Mouse (Mus musculus): ENCODE measurements at regions not wholly inside any gene's neighbourhood (a gene's known extent, or its start where the extent isn't known, plus 50 kb on each side); places are given as distances from the start of the nearest gene placed in this dataset.

DNA sequence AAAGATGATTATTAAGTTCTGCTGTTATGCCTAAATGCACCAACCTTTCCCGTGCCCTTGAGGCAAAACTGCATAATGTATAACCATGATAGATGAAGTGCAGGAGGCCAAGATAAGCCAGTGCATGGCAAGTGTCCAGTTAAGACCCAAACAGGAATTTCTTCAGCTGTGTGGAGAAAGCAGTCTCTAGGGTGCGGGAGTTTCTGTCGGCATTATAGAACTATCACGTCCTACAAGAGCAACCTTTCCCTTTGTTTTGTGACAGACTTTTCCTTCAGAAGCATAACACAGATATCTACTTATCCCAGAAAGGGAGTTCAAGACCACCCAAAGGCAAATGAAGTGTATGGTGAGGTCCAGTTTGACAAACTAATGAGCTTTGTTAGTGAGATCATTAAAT is 560.1 kb upstream of the Cdh18 start:
- Histone ChIP-seq H3K27me3 (replicated peaks; ENCODE audit: control insufficient read depth, insufficient read depth, low read length) (no peaks in the 10 kb centered on the region), H3K4me2 (ENCODE audit: low read length) (no peak overlapping the region), H3K9ac (ENCODE audit: low read depth, low read length) (no peak overlapping the region), H3K27ac (ENCODE audit: low read depth, low read length) (no peak overlapping the region), H3K4me3 (ENCODE audit: low read length) (no peak overlapping the region), H3K4me1 (ENCODE audit: control insufficient read depth, insufficient read depth, low read depth, low read length) (no peaks in the 10 kb centered on the region), H3K9me3 (ENCODE audit: control insufficient read depth, low read length) (no peaks in the 10 kb centered on the region), H3K36me3 (ENCODE audit: control insufficient read depth, insufficient read depth, low read length) (no peaks in the 10 kb centered on the region)
- no peak for ATAC-seq
- WGBS = 88% methylated on average over 4 of the region's 4 CpGs

GRCm38 (mm10) chr15:21993309-21993708 is 555.5 kb upstream of the Cdh18 start:
- no peak overlapping the region for H3K27ac ChIP-seq (ENCODE audit: low read depth, low read length)
- 82% methylated on average over 2 of the region's 2 CpGs for WGBS
- no peaks in the 10 kb centered on the region for H3K9me3 ChIP-seq (ENCODE audit: control insufficient read depth, low read length)
- no peak overlapping the region for H3K9ac ChIP-seq (ENCODE audit: low read depth, low read length)
- no peaks in the 10 kb centered on the region for H3K4me1 ChIP-seq (ENCODE audit: control insufficient read depth, insufficient read depth, low read depth, low read length)
- ATAC-seq = no peak
- H3K4me2 ChIP-seq (ENCODE audit: low read length) = no peak overlapping the region
- H3K4me3 ChIP-seq (ENCODE audit: low read length) = no peak overlapping the region
- no peaks in the 10 kb centered on the region for H3K36me3 ChIP-seq (ENCODE audit: control insufficient read depth, insufficient read depth, low read length)
- H3K27me3 ChIP-seq (replicated peaks; ENCODE audit: control insufficient read depth, insufficient read depth, low read length) = no peaks in the 10 kb centered on the region

- H3K4me2 ChIP-seq (ENCODE audit: low read length) = no peak overlapping the region
- H3K36me3 ChIP-seq (ENCODE audit: control insufficient read depth, insufficient read depth, low read length) = no peaks in the 10 kb centered on the region
- ATAC-seq = no peak
- no peak overlapping the region for H3K4me3 ChIP-seq (ENCODE audit: low read length)
- H3K27ac ChIP-seq (ENCODE audit: low read depth, low read length) = no peak overlapping the region
- H3K9ac ChIP-seq (ENCODE audit: low read depth, low read length) = no peak overlapping the region
- H3K27me3 ChIP-seq (replicated peaks; ENCODE audit: control insufficient read depth, insufficient read depth, low read length) = no peaks in the 10 kb centered on the region
- H3K9me3 ChIP-seq (ENCODE audit: control insufficient read depth, low read length) = no peaks in the 10 kb centered on the region
- no peaks in the 10 kb centered on the region for H3K4me1 ChIP-seq (ENCODE audit: control insufficient read depth, insufficient read depth, low read depth, low read length)
- 54% methylated on average over 3 of the region's 3 CpGs for WGBS
These were observed 553.5 kb upstream of the Cdh18 start for GRCm38 (mm10) chr15:21995121-21995826.

DNA sequence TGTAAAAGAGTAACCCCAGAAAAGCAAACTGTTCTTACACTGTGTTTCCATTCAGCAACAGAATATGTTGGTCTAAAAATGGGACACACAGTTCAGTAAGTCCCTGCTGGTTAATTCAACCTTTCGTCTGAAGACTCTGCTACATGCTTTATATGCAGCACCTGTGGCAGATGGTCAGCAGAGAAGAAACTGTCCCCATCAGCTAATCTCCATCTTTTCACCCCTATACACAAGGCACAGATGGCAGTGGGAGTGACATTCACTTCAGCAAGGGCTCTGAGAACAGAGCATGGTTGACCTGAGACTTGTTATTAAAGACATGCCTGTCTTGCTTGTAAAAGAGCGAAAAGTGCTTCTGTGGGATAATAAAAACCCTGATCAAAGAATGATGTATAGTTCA is 528.8 kb upstream of the Cdh18 start:
- H3K9ac ChIP-seq (ENCODE audit: low read depth, low read length) = no peak overlapping the region
- no peak overlapping the region for H3K4me2 ChIP-seq (ENCODE audit: low read length)
- 77% methylated on average over 2 of the region's 2 CpGs for WGBS
- ATAC-seq = no peak
- no peak overlapping the region for H3K27ac ChIP-seq (ENCODE audit: low read depth, low read length)
- no peak overlapping the region for H3K4me3 ChIP-seq (ENCODE audit: low read length)
- no peaks in the 10 kb centered on the region for H3K9me3 ChIP-seq (ENCODE audit: control insufficient read depth, low read length)
- no peaks in the 10 kb centered on the region for H3K4me1 ChIP-seq (ENCODE audit: control insufficient read depth, insufficient read depth, low read depth, low read length)
- H3K36me3 ChIP-seq (ENCODE audit: control insufficient read depth, insufficient read depth, low read length) = no peaks in the 10 kb centered on the region
- H3K27me3 ChIP-seq (replicated peaks; ENCODE audit: control insufficient read depth, insufficient read depth, low read length) = no peaks in the 10 kb centered on the region

- H3K27me3 ChIP-seq (replicated peaks; ENCODE audit: control insufficient read depth, insufficient read depth, low read length) = no peaks in the 10 kb centered on the region
- no peaks in the 10 kb centered on the region for H3K9me3 ChIP-seq (ENCODE audit: control insufficient read depth, low read length)
- 60% methylated on average over 3 of the region's 3 CpGs for WGBS
- no peak overlapping the region for H3K4me2 ChIP-seq (ENCODE audit: low read length)
- H3K9ac ChIP-seq (ENCODE audit: low read depth, low read length) = no peak overlapping the region
- no peak overlapping the region for H3K27ac ChIP-seq (ENCODE audit: low read depth, low read length)
- no peaks in the 10 kb centered on the region for H3K4me1 ChIP-seq (ENCODE audit: control insufficient read depth, insufficient read depth, low read depth, low read length)
- no peak overlapping the region for H3K4me3 ChIP-seq (ENCODE audit: low read length)
- no peaks in the 10 kb centered on the region for H3K36me3 ChIP-seq (ENCODE audit: control insufficient read depth, insufficient read depth, low read length)
- ATAC-seq = no peak
These were observed 518.6 kb upstream of the Cdh18 start for GRCm38 (mm10) chr15:22030215-22030614.

- no peaks in the 10 kb centered on the region for H3K9me3 ChIP-seq (ENCODE audit: control insufficient read depth, low read length)
- ATAC-seq = no peak
- no peak overlapping the region for H3K4me2 ChIP-seq (ENCODE audit: low read length)
- no peaks in the 10 kb centered on the region for H3K4me1 ChIP-seq (ENCODE audit: control insufficient read depth, insufficient read depth, low read depth, low read length)
- no peaks in the 10 kb centered on the region for H3K36me3 ChIP-seq (ENCODE audit: control insufficient read depth, insufficient read depth, low read length)
- H3K4me3 ChIP-seq (ENCODE audit: low read length) = no peak overlapping the region
- H3K27ac ChIP-seq (ENCODE audit: low read depth, low read length) = no peak overlapping the region
- no peaks in the 10 kb centered on the region for H3K27me3 ChIP-seq (replicated peaks; ENCODE audit: control insufficient read depth, insufficient read depth, low read length)
- H3K9ac ChIP-seq (ENCODE audit: low read depth, low read length) = no peak overlapping the region
These were observed 502.4 kb upstream of the Cdh18 start for GRCm38 (mm10) chr15:22046423-22046822.

DNA sequence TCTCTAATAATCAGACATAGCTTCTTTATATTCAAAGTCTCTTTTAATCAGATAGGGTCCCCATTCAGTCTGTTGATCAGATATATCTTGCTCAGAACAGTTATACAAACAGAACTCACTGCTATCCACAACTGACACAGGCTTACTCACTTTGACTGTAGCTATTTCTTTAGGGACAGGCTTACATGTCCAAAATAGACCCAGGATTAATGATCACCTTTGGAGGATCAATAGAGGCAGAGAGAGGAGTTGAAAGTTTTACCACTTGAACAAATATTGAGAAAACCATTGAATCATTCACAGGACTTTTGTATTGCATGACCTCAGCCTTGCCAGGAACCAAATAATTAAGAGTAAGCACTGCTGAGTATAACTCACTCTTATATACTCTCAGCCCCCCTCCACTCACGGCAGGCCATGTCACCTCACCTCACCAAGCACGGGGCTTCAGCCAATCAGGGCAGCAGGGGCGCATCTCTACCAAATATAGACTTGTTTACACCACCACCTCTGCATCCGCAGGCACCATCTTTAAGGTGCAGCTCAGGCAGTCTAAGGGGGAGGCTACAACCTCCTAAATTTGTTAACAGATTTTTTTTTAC is 501.8 kb upstream of the Cdh18 start:
- Histone ChIP-seq H3K4me3 (ENCODE audit: low read length) (no peak overlapping the region), H3K4me1 (ENCODE audit: control insufficient read depth, insufficient read depth, low read depth, low read length) (no peaks in the 10 kb centered on the region), H3K4me2 (ENCODE audit: low read length) (no peak overlapping the region), H3K36me3 (ENCODE audit: control insufficient read depth, insufficient read depth, low read length) (no peaks in the 10 kb centered on the region), H3K27me3 (replicated peaks; ENCODE audit: control insufficient read depth, insufficient read depth, low read length) (no peaks in the 10 kb centered on the region), H3K9me3 (ENCODE audit: control insufficient read depth, low read length) (no peaks in the 10 kb centered on the region), H3K9ac (ENCODE audit: low read depth, low read length) (no peak overlapping the region), H3K27ac (ENCODE audit: low read depth, low read length) (no peak overlapping the region)
- ATAC-seq = no peak
- 85% methylated on average over 4 of the region's 4 CpGs for WGBS

GRCm38 (mm10) chr15:22086856-22087255 is 462.0 kb upstream of the Cdh18 start:
- no peak for ATAC-seq
- H3K4me3 ChIP-seq (ENCODE audit: low read length) = no peak overlapping the region
- 84% methylated on average over 3 of the region's 3 CpGs for WGBS
- H3K27me3 ChIP-seq (replicated peaks; ENCODE audit: control insufficient read depth, insufficient read depth, low read length) = no peaks in the 10 kb centered on the region
- H3K9ac ChIP-seq (ENCODE audit: low read depth, low read length) = no peak overlapping the region
- H3K27ac ChIP-seq (ENCODE audit: low read depth, low read length) = no peak overlapping the region
- H3K36me3 ChIP-seq (ENCODE audit: control insufficient read depth, insufficient read depth, low read length) = no peaks in the 10 kb centered on the region
- no peaks in the 10 kb centered on the region for H3K4me1 ChIP-seq (ENCODE audit: control insufficient read depth, insufficient read depth, low read depth, low read length)
- no peak overlapping the region for H3K4me2 ChIP-seq (ENCODE audit: low read length)
- no peaks in the 10 kb centered on the region for H3K9me3 ChIP-seq (ENCODE audit: control insufficient read depth, low read length)

DNA sequence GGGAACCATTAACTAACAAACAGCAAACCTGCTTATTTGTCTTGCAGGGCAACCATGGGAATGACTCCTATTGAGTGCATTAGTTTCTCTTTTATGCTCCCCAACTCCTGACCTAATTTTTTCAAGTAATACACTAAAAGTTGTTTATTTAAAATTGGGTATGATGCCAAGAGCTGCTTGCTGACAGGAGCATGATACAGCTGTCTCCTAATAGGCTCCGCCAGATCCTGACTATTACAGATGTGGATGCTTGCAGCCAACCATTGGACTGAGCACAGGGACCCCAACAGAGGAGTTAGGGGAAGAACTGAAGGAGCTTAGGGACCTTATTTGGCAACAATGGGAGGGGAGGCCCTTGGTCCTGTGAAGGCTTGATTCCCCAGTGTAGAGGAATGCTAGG is 427.1 kb upstream of the Cdh18 start:
- no peaks in the 10 kb centered on the region for H3K36me3 ChIP-seq (ENCODE audit: control insufficient read depth, insufficient read depth, low read length)
- no peak overlapping the region for H3K4me2 ChIP-seq (ENCODE audit: low read length)
- H3K4me1 ChIP-seq (ENCODE audit: control insufficient read depth, insufficient read depth, low read depth, low read length) = no peaks in the 10 kb centered on the region
- no peaks in the 10 kb centered on the region for H3K9me3 ChIP-seq (ENCODE audit: control insufficient read depth, low read length)
- WGBS = 88% methylated on average over 1 of the region's 1 CpGs
- ATAC-seq = no peak
- H3K27ac ChIP-seq (ENCODE audit: low read depth, low read length) = no peak overlapping the region
- H3K27me3 ChIP-seq (replicated peaks; ENCODE audit: control insufficient read depth, insufficient read depth, low read length) = no peaks in the 10 kb centered on the region
- H3K4me3 ChIP-seq (ENCODE audit: low read length) = no peak overlapping the region
- H3K9ac ChIP-seq (ENCODE audit: low read depth, low read length) = no peak overlapping the region
